8 mouse cellular contexts compared by ENCODE assay signal in genomic region chr4:118289960-118290415, GRCm38 (mm10). TPM values are rescaled to one million over a fixed set of nuclear protein-coding genes. Genes with fewer than 3 reads are reported as not detected.
DNase-seq lines count a peak whose midpoint lies in the region; ATAC-seq and TF ChIP-seq lines count a peak whose summit lies in the region.

No protein-coding gene starts in this region.

- H3K4me3 ChIP-seq in heart, embryonic 13.5 days, result peak overlapping the region; percentile 86
- H3K4me3 ChIP-seq in embryonic facial prominence, embryonic 10.5 days, result peak overlapping the region; percentile 96
- H3K4me3 ChIP-seq in intestine, embryonic 14.5 days (ENCODE audit: low read depth, low read length), result peak overlapping the region; percentile 70
- peak overlapping the region; percentile 75 for H3K4me3 ChIP-seq in lung, postnatal 0 days (ENCODE audit: low read depth, low read length)

- peak overlapping the region; percentile 84 for H3K4me2 ChIP-seq in heart, embryonic 13.5 days
- peak overlapping the region; percentile 66 for H3K4me2 ChIP-seq in intestine, embryonic 14.5 days (ENCODE audit: low read length)
- peak overlapping the region; percentile 93 for H3K4me2 ChIP-seq in lung, postnatal 0 days (replicated peaks; ENCODE audit: low read depth, low read length)

- WGBS in heart, embryonic 13.5 days, result 1% methylated on average over 12 of the region's 12 CpGs
- 1% methylated on average over 12 of the region's 12 CpGs for WGBS in embryonic facial prominence, embryonic 10.5 days
- WGBS in intestine, embryonic 14.5 days, result 0% methylated on average over 12 of the region's 12 CpGs
- WGBS in lung, postnatal 0 days, result 2% methylated on average over 11 of the region's 12 CpGs

- peaks cover 39% of the 10 kb centered on the region for H3K4me1 ChIP-seq in heart, embryonic 13.5 days
- peaks cover 55% of the 10 kb centered on the region for H3K4me1 ChIP-seq in embryonic facial prominence, embryonic 10.5 days
- peaks cover 29% of the 10 kb centered on the region for H3K4me1 ChIP-seq in intestine, embryonic 14.5 days (replicated peaks; ENCODE audit: control insufficient read depth, insufficient read depth, low read length)
- no peaks in the 10 kb centered on the region for H3K4me1 ChIP-seq in lung, postnatal 0 days (ENCODE audit: insufficient read depth, low read depth, low read length)

- H3K27me3 ChIP-seq in heart, embryonic 13.5 days (replicated peaks), result peaks cover 3% of the 10 kb centered on the region; the same call in 1 of the 2 replicates
- H3K27me3 ChIP-seq in embryonic facial prominence, embryonic 10.5 days (replicated peaks; ENCODE audit: low read depth, poor library complexity, severe bottlenecking), result peaks cover 5% of the 10 kb centered on the region
- H3K27me3 ChIP-seq in intestine, embryonic 14.5 days (replicated peaks; ENCODE audit: control insufficient read depth, insufficient read depth, low read length), result no peaks in the 10 kb centered on the region
- H3K27me3 ChIP-seq in lung, postnatal 0 days (replicated peaks; ENCODE audit: insufficient read depth, low read length), result no peaks in the 10 kb centered on the region

- H3K27ac ChIP-seq in heart, embryonic 13.5 days (replicated peaks), result peak overlapping the region; percentile 80
- H3K27ac ChIP-seq in embryonic facial prominence, embryonic 10.5 days (replicated peaks), result peak overlapping the region; percentile 97
- H3K27ac ChIP-seq in intestine, embryonic 14.5 days (ENCODE audit: low read depth), result peak overlapping the region; percentile 90
- H3K27ac ChIP-seq in lung, postnatal 0 days (ENCODE audit: low read length), result peak overlapping the region; percentile 84

- H3K9me3 ChIP-seq in heart, embryonic 13.5 days, result no peaks in the 10 kb centered on the region
- no peaks in the 10 kb centered on the region for H3K9me3 ChIP-seq in embryonic facial prominence, embryonic 10.5 days
- no peaks in the 10 kb centered on the region for H3K9me3 ChIP-seq in intestine, embryonic 14.5 days (ENCODE audit: control insufficient read depth, low read length)
- H3K9me3 ChIP-seq in lung, postnatal 0 days (ENCODE audit: low read length), result no peaks in the 10 kb centered on the region

- peak overlapping the region; percentile 96 for H3K9ac ChIP-seq in heart, embryonic 13.5 days
- H3K9ac ChIP-seq in intestine, embryonic 14.5 days (ENCODE audit: low read length), result peak overlapping the region; percentile 90
- peak overlapping the region; percentile 57 for H3K9ac ChIP-seq in lung, postnatal 0 days (replicated peaks; ENCODE audit: low read depth)

- intact Hi-C loops in heart, postnatal 25 days (cut with DNase I), result loop anchor here (5.0 kb wide), 1 partner anchor 143 kb away; no protein-coding TSS in a partner anchor

- no peak for TF ChIP-seq CTCF in lung, postnatal 0 days (IDR thresholded peaks at IDR 0.05)

- TF ChIP-seq EP300 in lung, postnatal 0 days (IDR thresholded peaks at IDR 0.05), result no peak

- peaks cover 18% of the 10 kb centered on the region; the same call in 1 of the 2 replicates for H3K36me3 ChIP-seq in heart, embryonic 13.5 days
- peaks cover 44% of the 10 kb centered on the region for H3K36me3 ChIP-seq in embryonic facial prominence, embryonic 10.5 days (replicated peaks)
- H3K36me3 ChIP-seq in intestine, embryonic 14.5 days (ENCODE audit: control insufficient read depth, insufficient read depth, low read length), result peaks cover 12% of the 10 kb centered on the region
- no peaks in the 10 kb centered on the region for H3K36me3 ChIP-seq in lung, postnatal 0 days (ENCODE audit: insufficient read depth, low read length)

- DNase-seq in heart, postnatal 25 days (ENCODE audit: low spot score), result no peak
- peak; percentile 86 for DNase-seq in embryonic facial prominence, embryonic 10.5 days (ENCODE audit: low spot score)
- no peak for DNase-seq in intestine, embryonic 14.5 days (ENCODE audit: low spot score)
- DNase-seq in lung, postnatal 0 days (ENCODE audit: low spot score), result no peak
- DNase-seq in testis, postnatal 10 days (ENCODE audit: low spot score), result peak; percentile 76
- DNase-seq in ovary, postnatal 10 days (ENCODE audit: low spot score), result no peak
- no peak for DNase-seq in spleen, postnatal 14 days (ENCODE audit: low spot score in 2 of 2)

- ATAC-seq in heart, embryonic 13.5 days (ENCODE audit: extremely low read depth, insufficient number of reproducible peaks, low FRiP score, low TSS enrichment), result no peak
- 0 out of 2 replicates have a peak, but pooled peaks have one; percentile 17 for ATAC-seq in intestine, embryonic 14.5 days (replicated peaks; ENCODE audit: low FRiP score, low TSS enrichment, low read depth)
- peak; percentile 8; the same call in 1 of the 2 replicates for ATAC-seq in lung, postnatal 0 days

RNA-seq across cellular contexts. Expression of gene Ptprf, which starts 1.2 kb away (rescaled TPM):
- polyA plus RNA-seq in heart, embryonic 13.5 days (2015; fragmentation: Nextera tagmentation; extraction: Ambion mirVana), result 24.0 and 26.9 TPM in 2 replicates
- 10 to 100 TPM in 1 of 2 experiments, 1 to 10 TPM in 1; 9.8 to 10.2 TPM for total RNA-seq in heart, postnatal 25 days (2021)
- 88.2 and 95.5 TPM in 2 replicates for polyA plus RNA-seq in embryonic facial prominence, embryonic 10.5 days (2016; fragmentation: Nextera tagmentation; extraction: Ambion mirVana)
- 69.1 and 73.6 TPM in 2 replicates for polyA plus RNA-seq in intestine, embryonic 14.5 days (2014; fragmentation: Nextera tagmentation; extraction: Ambion mirVana)
- polyA plus RNA-seq in lung, postnatal 0 days (2015; fragmentation: Nextera tagmentation; extraction: Ambion mirVana), result 65.1 and 85.0 TPM in 2 replicates

Comparison
In these comparisons a context has a peak if more than half of its experiments do, and no peak if none do; other contexts are left out.
1. DNase-seq: peak in embryonic facial prominence, embryonic 10.5 days (single experiment) and testis, postnatal 10 days (single experiment); none in heart, postnatal 25 days (single experiment), intestine, embryonic 14.5 days (single experiment), lung, postnatal 0 days (single experiment), ovary, postnatal 10 days (single experiment) and spleen, postnatal 14 days (0 of 2).
2. Peak in every context shown above with its lines, with median percentiles within 50 percentile points of each other: H3K27ac ChIP-seq, H3K4me2 ChIP-seq, H3K4me3 ChIP-seq and H3K9ac ChIP-seq.